Mouse (Mus musculus): ENCODE measurements around the gene Mterf1a.
"Not testable (repeated sequence)": the region's sequence is repeated elsewhere in the genome, so short reads cannot be mapped to it uniquely, and the experiment has no call there.

Mterf1a gene

GRCm38 (mm10) chr5:3893459-3894293, at the start of gene Mterf1a:
TSS of gene Mterf1a (minus strand) at chr5:3893933.
- POLR2A ChIA-PET, CTCF ChIA-PET: not testable (repeated sequence)

GRCm38 (mm10) chr5:3943169-3943568, 49.4 kb upstream of the Mterf1a start:
- CTCF ChIA-PET = interaction anchor here in 1 of 4 experiments (0.6 kb wide), 1 partner anchor 328 kb away, joined by 3 read pairs; no protein-coding TSS in a partner anchor

GRCm38 (mm10) chr5:3941240-3941639, 47.5 kb upstream of the Mterf1a start:
- CTCF ChIA-PET = no interaction called here
- POLR2A ChIA-PET = interaction anchor here in 2 of 4 experiments (1.3 to 2.0 kb wide), 3 partner anchors 9 to 69 kb away, joined by 3 to 15 read pairs (median 3); partner anchors contain the start of gene Akap9 (in 1 of the 2)

More at GRCm38 (mm10) chr5:3943169-3943568, 49.4 kb upstream of the Mterf1a start:
- POLR2A ChIA-PET = interaction anchor here in 1 of 4 experiments (0.8 to 2.0 kb wide), 6 partner anchors 12 to 39 kb away, joined by 3 to 15 read pairs (median 3); partner anchors contain the start of gene Akap9

DNA sequence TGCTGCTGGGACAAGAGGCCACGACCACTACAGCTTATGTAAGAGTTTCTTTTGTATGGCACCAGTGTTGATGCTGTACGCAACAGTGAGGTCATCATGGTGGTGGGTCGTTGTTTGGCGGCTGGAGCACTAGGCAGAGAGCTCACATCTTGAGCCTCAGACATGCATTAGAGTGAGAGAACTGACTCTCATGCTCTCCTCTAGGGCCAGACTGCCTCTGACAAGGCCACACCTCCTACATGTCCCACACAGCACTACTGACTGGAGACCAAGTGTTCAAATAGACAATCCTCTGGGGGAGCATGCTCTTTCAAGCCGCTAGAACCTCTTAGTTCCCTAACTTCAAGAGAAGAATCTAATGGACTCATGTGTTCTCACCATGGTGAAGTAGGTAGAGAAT, 45.6 kb upstream of the Mterf1a start:
- ChIA-PET POLR2A (interaction anchor here in 2 of 4 experiments (0.9 to 2.4 kb wide), 4 partner anchors 9 to 18 kb away, joined by 3 to 21 read pairs (median 8); partner anchors contain the start of gene Akap9 (in 2 of the 2)), CTCF (no interaction called here)

- CTCF ChIA-PET = no interaction called here
- POLR2A ChIA-PET = interaction anchor here in 2 of 4 experiments (0.8 to 2.4 kb wide), 5 partner anchors 9 to 18 kb away, joined by 3 to 21 read pairs (median 5); partner anchors contain the start of gene Akap9 (in 2 of the 2)
Observed at GRCm38 (mm10) chr5:3938905-3939304, 45.2 kb upstream of the Mterf1a start.

DNA sequence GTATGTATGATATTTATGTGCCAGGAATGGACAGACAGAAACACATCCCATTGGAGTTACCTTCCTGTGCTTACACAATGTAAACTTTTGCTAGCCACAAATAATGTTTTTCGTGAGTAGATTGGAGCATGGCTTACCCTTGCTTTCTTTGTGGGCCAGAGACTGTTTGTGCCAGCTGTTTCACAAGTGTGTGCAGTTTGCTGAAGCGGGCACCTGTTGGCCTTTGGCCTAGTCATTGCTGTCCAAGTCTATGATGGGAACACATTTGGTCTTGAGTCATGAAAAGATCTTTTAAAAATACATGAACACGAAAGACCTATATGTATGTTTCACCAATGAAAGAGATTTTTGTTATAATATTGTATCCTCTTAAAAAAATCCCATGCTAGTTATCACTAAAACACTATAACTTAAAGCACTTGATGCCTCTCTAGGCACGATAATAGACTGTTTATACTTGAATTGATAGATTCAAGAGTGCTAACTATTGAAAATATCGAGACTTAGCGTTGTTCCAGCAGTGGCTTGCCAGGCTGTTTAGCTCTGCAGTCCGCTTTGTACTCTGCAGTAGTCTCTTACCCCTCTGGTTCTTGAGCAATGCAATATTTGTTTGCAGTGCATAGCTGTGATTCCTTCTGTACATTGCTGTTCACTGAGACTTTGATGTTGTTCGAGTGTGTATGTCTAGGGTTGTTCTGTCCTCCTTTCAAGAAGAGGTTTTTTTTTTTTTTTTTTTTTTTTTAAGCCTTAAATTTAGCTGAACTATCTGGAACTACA, 42.2 kb upstream of the Mterf1a start:
- POLR2A ChIA-PET = interaction anchor here in 1 of 4 experiments (1.9 to 2.7 kb wide), 2 partner anchors 8 to 15 kb away, joined by 6 to 11 read pairs; partner anchors contain the start of gene Akap9

DNA sequence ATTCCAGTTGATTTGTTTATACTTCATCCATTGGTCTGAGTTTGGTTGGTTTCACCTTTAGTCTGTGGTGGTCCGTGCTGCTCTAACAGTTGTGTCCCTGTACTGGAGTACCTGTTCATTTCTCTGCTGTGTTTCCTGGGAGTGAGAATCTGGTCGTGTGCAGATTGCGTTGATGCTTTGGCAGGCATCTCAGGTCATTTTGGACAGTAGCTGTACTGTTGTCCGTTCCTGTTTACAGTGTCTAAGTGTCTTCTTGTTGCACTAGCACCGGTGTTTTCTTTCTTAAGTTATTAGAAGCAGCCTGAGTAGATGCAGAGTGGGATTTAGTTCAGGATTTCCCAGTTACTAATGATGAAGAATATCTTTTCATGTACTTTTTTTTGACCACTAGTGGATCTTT, 41.5 kb upstream of the Mterf1a start:
- CTCF ChIA-PET = no interaction called here
- POLR2A ChIA-PET = interaction anchor here in 1 of 4 experiments (1.4 to 2.7 kb wide), 2 partner anchors 14 to 20 kb away, joined by 3 to 11 read pairs; no protein-coding TSS in a partner anchor

More for the DNA sequence above, 42.2 kb upstream of the Mterf1a start:
- CTCF ChIA-PET = no interaction called here

DNA sequence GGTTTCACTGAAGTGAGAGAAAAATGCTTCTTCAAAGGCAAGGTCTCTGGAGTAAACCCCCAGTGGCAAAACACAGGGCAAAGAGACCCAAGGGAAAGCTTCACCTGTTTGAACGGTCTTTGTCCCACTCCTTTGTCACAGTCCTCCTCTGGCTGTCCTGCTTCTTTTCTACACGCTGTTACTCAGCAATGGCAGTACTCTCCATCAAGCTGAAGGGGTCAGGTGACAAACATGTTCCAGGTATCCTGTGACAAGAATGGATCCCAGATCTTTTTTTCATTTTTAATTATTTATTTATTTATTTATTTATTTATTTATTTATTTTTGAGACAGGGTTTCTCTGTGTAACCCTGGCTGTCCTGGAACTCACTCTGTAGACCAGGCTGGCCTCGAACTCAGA, 39.8 kb upstream of the Mterf1a start:
- POLR2A ChIA-PET = interaction anchor here in 1 of 4 experiments (0.5 kb wide), 1 partner anchor 139 kb away, joined by 5 read pairs; no protein-coding TSS in a partner anchor
- CTCF ChIA-PET = no interaction called here

- ChIA-PET CTCF (no interaction called here), POLR2A (interaction anchor here in 2 of 4 experiments (0.7 to 1.2 kb wide), 4 partner anchors 10 to 136 kb away, joined by 3 to 5 read pairs (median 4); no protein-coding TSS in a partner anchor)
Observed at GRCm38 (mm10) chr5:3931636-3932035, 37.9 kb upstream of the Mterf1a start.

DNA sequence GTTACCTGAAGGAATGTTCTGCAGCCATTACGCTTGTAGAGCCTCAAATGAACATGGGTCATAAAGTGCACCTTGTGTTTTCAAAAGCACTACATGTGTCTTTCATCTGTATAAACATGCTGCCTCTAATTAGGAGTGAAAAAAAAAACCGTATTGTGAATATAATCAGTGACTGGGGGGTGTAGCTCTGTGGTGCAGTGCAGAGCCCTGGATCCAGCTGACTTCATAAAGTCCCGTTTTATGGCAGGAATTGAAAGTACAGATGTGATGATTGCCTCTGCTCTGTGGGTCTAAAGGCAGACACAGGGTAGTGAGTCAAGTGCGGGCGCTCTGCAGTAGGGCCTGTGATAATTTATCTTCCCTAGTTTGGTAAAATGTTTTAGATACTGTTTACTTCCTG, 37.0 kb upstream of the Mterf1a start:
- ChIA-PET POLR2A (interaction anchor here in 2 of 4 experiments (0.8 to 4.5 kb wide), 5 partner anchors 8 to 136 kb away, joined by 3 to 21 read pairs (median 3); no protein-coding TSS in a partner anchor), CTCF (no interaction called here)

- POLR2A ChIA-PET = interaction anchor here in 2 of 4 experiments (1.0 to 4.5 kb wide), 16 partner anchors 10 to 177 kb away, joined by 3 to 21 read pairs (median 4); partner anchors contain the start of genes Ankib1 (in 1 of the 2), Cyp51 (in 1 of the 2) and Krit1 (in 1 of the 2)
- CTCF ChIA-PET = no interaction called here
Observed at GRCm38 (mm10) chr5:3928690-3929046, 34.9 kb upstream of the Mterf1a start.

GRCm38 (mm10) chr5:3927801-3928689, 34.3 kb upstream of the Mterf1a start, which contains the start of gene Akap9:
TSS of gene Akap9 (plus strand) at chr5:3928054.
- ChIA-PET CTCF (no interaction called here), POLR2A (interaction anchor here in 2 of 4 experiments (0.7 to 4.5 kb wide), 22 partner anchors 9 to 264 kb away, joined by 3 to 21 read pairs (median 4); partner anchors contain the start of genes Ankib1 (in 1 of the 2), Cyp51 (in 1 of the 2), Krit1 (in 1 of the 2) and Mterf1b (in 1 of the 2))

GRCm38 (mm10) chr5:3926666-3927065, 32.9 kb upstream of the Mterf1a start:
- POLR2A ChIA-PET = interaction anchor here in 2 of 4 experiments (0.5 to 4.5 kb wide), 10 partner anchors 10 to 337 kb away, joined by 3 to 21 read pairs (median 5); no protein-coding TSS in a partner anchor

DNA sequence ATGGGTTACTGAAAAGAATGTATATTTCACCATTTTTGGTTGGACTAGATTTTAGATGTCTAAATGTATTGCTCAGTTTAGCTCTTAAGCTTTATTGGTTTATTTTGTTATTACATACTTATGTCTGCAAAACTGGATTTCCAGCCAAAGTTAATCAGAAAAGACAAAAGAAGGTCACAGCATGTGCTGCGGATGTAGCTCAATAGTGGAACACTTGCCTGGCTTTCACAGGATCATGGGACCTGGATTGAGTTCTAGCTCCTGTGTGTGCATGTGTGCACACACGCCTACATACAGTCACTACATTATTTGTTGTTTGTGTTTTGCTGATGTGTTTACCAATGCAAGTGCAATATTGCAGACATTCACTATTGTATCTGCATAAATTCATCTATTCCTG, 28.6 kb upstream of the Mterf1a start:
- CTCF ChIA-PET = no interaction called here

More at GRCm38 (mm10) chr5:3926666-3927065, 32.9 kb upstream of the Mterf1a start:
- CTCF ChIA-PET = no interaction called here

GRCm38 (mm10) chr5:3905471-3905870, 11.7 kb upstream of the Mterf1a start:
- ChIA-PET CTCF (no interaction called here), POLR2A (interaction anchor here in 1 of 4 experiments (1.4 kb wide), 1 partner anchor 103 kb away, joined by 4 read pairs; the partner anchor contains the start of genes Ankib1 and Krit1)

More for the DNA sequence above, 28.6 kb upstream of the Mterf1a start:
- POLR2A ChIA-PET = interaction anchor here in 2 of 4 experiments (0.7 to 1.7 kb wide), 3 partner anchors 14 to 411 kb away, joined by 3 to 11 read pairs (median 3); no protein-coding TSS in a partner anchor

- CTCF ChIA-PET, POLR2A ChIA-PET: not testable (repeated sequence)
Observed at GRCm38 (mm10) chr5:3894294-3894619, 524 bp upstream of the Mterf1a start.

DNA sequence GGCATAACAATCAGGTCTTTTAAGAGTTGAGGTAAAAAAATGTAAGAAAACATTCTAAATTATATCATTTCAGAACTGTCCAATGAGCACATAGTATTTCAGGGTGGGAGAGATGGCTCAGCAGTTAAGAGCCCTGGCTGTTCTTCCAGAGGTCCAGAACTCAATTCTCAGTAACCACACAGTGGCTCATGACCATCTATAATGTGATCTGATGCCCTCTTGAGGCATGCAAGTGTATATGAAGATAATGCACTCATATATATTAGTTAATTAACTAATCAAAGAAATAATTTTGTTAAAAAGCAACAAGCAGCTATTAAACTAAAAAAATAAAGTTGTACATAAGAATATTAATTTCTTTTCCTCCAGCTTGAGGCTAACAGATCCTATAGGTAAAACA, 4.5 kb downstream of the Mterf1a start:
- ChIA-PET CTCF (interaction anchor here in 1 of 4 experiments (0.6 kb wide), 1 partner anchor 374 kb away, joined by 8 read pairs; no protein-coding TSS in a partner anchor), POLR2A (no interaction called here)

DNA sequence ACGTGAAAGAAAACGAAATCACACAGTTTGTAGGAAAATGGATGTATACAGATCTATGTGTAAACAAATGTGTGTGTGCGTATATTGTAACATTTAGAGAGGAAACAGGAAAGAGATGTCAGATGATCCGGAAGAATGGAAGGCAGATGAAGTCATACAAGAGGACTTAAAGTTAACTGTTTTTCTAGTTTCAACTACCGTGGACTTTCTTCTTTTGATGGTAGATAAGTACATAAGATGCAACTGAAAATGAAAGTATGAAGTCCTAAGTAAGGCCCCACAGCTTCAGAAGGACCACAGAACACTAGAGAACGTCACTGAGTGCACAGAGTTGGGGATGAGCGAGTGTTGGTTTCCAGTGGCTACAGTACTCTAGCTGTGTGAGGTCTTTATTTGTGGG, 6.9 kb downstream of the Mterf1a start:
- CTCF ChIA-PET = not testable (repeated sequence)

More for the DNA sequence above, 6.9 kb downstream of the Mterf1a start:
- POLR2A ChIA-PET = not testable (repeated sequence)

All from embryonic stem cell, embryonic (primary cell).